Mouse (Mus musculus) gastrocnemius, postnatal 14 days (tissue): ENCODE measurements around the gene 1110057P08Rik. TPM values are rescaled to one million over a fixed set of nuclear protein-coding genes. Genes with fewer than 3 reads are reported as not detected.
"Not testable (repeated sequence)": the region's sequence is repeated elsewhere in the genome, so short reads cannot be mapped to it uniquely, and the experiment has no call there.

ENCODE experiments used
- DNase-seq: peaks from one replicate; pipeline ENCODE4 v3.0.0; 2021; ENCODE audit warnings: mixed read lengths
- intact Hi-C: fragments of 180-260 bp; cut with DNase I; formaldehyde crosslinking; loops from one replicate; pipeline ENCODE4 v1.15.1; 2025; ENCODE audit warnings: low total_unique reads
- long read RNA-seq, 2 experiments: library from polyadenylated mRNA; stranded (forward); transcript quantifications; one replicate each; pipeline ENCODE4 v2.0.0; 2021
- total RNA-seq, 2 experiments: library from RNA; stranded (reverse); gene quantifications; 2 replicates each; pipeline ENCODE4 v1.2.3; 2021

Gene 1110057P08Rik
- not detected for total RNA-seq
- long read RNA-seq, experiment 1: 0 reads
- long read RNA-seq, experiment 2: 0 reads

GRCm38 (mm10) chr16:89174435-89174834, at the start of gene 1110057P08Rik:
TSS of gene 1110057P08Rik (plus strand) at chr16:89174735.
- intact Hi-C loops: no loop called here
- no peak for DNase-seq

- intact Hi-C loops: no loop called here
- DNase-seq: no peak
Measured at GRCm38 (mm10) chr16:89140551-89140950, 34.0 kb upstream of the 1110057P08Rik start, which contains the start of gene Gm6358. TSS of gene Gm6358 (plus strand) at chr16:89140851.

- intact Hi-C loops: no loop called here
- no peak for DNase-seq
Measured at GRCm38 (mm10) chr16:89150786-89151185, 23.7 kb upstream of the 1110057P08Rik start, which contains the start of gene Gm10061. TSS of gene Gm10061 (plus strand) at chr16:89151086.

- intact Hi-C loops: no loop called here
- no peak for DNase-seq
Measured at GRCm38 (mm10) chr16:89157652-89158051, 16.9 kb upstream of the 1110057P08Rik start, which contains the start of gene Gm9789. TSS of gene Gm9789 (plus strand) at chr16:89157952.

- intact Hi-C loops, DNase-seq: not testable (repeated sequence)
Measured at GRCm38 (mm10) chr16:89169190-89169589, 5.3 kb upstream of the 1110057P08Rik start, which contains the start of gene Gm7735. TSS of gene Gm7735 (plus strand) at chr16:89169490.

GRCm38 (mm10) chr16:89188621-89189020, 14.1 kb downstream of the 1110057P08Rik start:
- DNase-seq: no peak

GRCm38 (mm10) chr16:89205561-89205960, 31.0 kb downstream of the 1110057P08Rik start, which contains the start of gene Krtap20-2:
TSS of gene Krtap20-2 (plus strand) at chr16:89205861.
- DNase-seq: no peak
- intact Hi-C loops: no loop called here

More at GRCm38 (mm10) chr16:89188621-89189020, 14.1 kb downstream of the 1110057P08Rik start:
- intact Hi-C loops: no loop called here

Other genes starting within 250 kb of the 1110057P08Rik start
- gene Krtap19-9b, start 242.5 kb upstream of the 1110057P08Rik start, total RNA-seq: not detected
- gene Krtap16-3, start 211.9 kb upstream of the 1110057P08Rik start, total RNA-seq: not detected
- gene Krtap22-2, start 164.0 kb upstream of the 1110057P08Rik start, total RNA-seq: not detected
- not detected for gene Gm10229, start 159.5 kb upstream of the 1110057P08Rik start, total RNA-seq
- gene Krtap6-1, start 143.0 kb upstream of the 1110057P08Rik start, total RNA-seq: not detected
- gene Gm10228, start 133.3 kb upstream of the 1110057P08Rik start, total RNA-seq: not detected
- not detected for gene Krtap6-5, start 126.9 kb upstream of the 1110057P08Rik start, total RNA-seq
- gene 1110025L11Rik, start 110.7 kb upstream of the 1110057P08Rik start, total RNA-seq: not detected
- gene Krtap6-3, start 90.7 kb upstream of the 1110057P08Rik start, total RNA-seq: not detected
- gene Gm6358, start 33.9 kb upstream of the 1110057P08Rik start, total RNA-seq: not detected
- gene Gm10061, start 23.6 kb upstream of the 1110057P08Rik start, total RNA-seq: not detected
- not detected for gene Gm9789, start 16.8 kb upstream of the 1110057P08Rik start, total RNA-seq
- gene Gm7735, start 5.2 kb upstream of the 1110057P08Rik start, total RNA-seq: not detected
- not detected for gene Krtap20-2, start 31.1 kb downstream of the 1110057P08Rik start, total RNA-seq
- not detected for gene Krtap21-1, start 229.1 kb downstream of the 1110057P08Rik start, total RNA-seq
- not detected for gene Krtap6-2, start 245.4 kb downstream of the 1110057P08Rik start, total RNA-seq